Mouse (Mus musculus) MEL (cell line): Measurements from ENCODE around the gene Nenf.

Experiments
- CTCF ChIP-seq, 3 experiments: IDR thresholded peaks in 2 of 3; conservative IDR thresholded peaks in 1 of 3; 2 replicates each; pipeline ENCODE4 v1.5.1; 2011 to 2012; ENCODE audit warnings: low read length in 3 of 3, low read depth in 2 of 3, mild to moderate bottlenecking in 2 of 3, improper control_type of control experiment in 1 of 3, inconsistent platforms in 1 of 3, mixed read lengths in 1 of 3, moderate library complexity in 1 of 3; ENCODE audit not compliant: control insufficient read depth in 1 of 3, insufficient read depth in 1 of 3, poor library complexity in 1 of 3, severe bottlenecking in 1 of 3
- HCFC1 ChIP-seq: IDR thresholded peaks from 2 replicates; pipeline ENCODE4 v1.6.1; 2012; ENCODE audit warnings: low read depth, mild to moderate bottlenecking, inconsistent platforms, low read length, improper control_type of control experiment, moderate library complexity
- JUND ChIP-seq: IDR thresholded peaks from 2 replicates; pipeline ENCODE4 v1.6.1; 2011; ENCODE audit warnings: low read depth, mild to moderate bottlenecking, improper control_type of control experiment, low read length
- MAX ChIP-seq: IDR thresholded peaks from 2 replicates; pipeline ENCODE4 v1.6.1; 2011; ENCODE audit warnings: low read length, improper control_type of control experiment
- MAZ ChIP-seq: IDR thresholded peaks from 2 replicates; pipeline ENCODE4 v1.6.1; 2012; ENCODE audit warnings: low read depth, mild to moderate bottlenecking, inconsistent platforms, low read length, improper control_type of control experiment
- MEF2A ChIP-seq: IDR thresholded peaks from 2 replicates; pipeline ENCODE4 v1.6.1; 2014; ENCODE audit warnings: low read depth, mild to moderate bottlenecking, inconsistent platforms, low read length, improper control_type of control experiment; ENCODE audit not compliant: poor library complexity, insufficient replicate concordance, severe bottlenecking; ENCODE audit errors: extremely low read depth
- MYB ChIP-seq: IDR thresholded peaks from 2 replicates; pipeline ENCODE4 v1.6.1; 2011; ENCODE audit warnings: mild to moderate bottlenecking, low read depth, low read length, improper control_type of control experiment
- MYC ChIP-seq: IDR thresholded peaks from 2 replicates; pipeline ENCODE4 v1.6.1; 2011; ENCODE audit warnings: low read depth, mild to moderate bottlenecking, low read length, improper control_type of control experiment, moderate library complexity
- POLR2A ChIP-seq, 2 experiments: IDR thresholded peaks; 2 replicates each; pipeline ENCODE4 v1.6.1; 2011 to 2012; ENCODE audit warnings: low read length in 2 of 2, mild to moderate bottlenecking in 2 of 2, control low read depth in 1 of 2, improper control_type of control experiment in 1 of 2, low read depth in 1 of 2, moderate library complexity in 1 of 2; ENCODE audit not compliant: control insufficient read depth in 1 of 2, insufficient read depth in 1 of 2, poor library complexity in 1 of 2
- USF2 ChIP-seq, 2 experiments: IDR thresholded peaks; 2 replicates each; pipeline ENCODE4 v1.6.1; 2011 to 2012; ENCODE audit warnings: improper control_type of control experiment in 2 of 2, low read length in 2 of 2, borderline replicate concordance in 1 of 2, inconsistent platforms in 1 of 2, low read depth in 1 of 2, mild to moderate bottlenecking in 1 of 2; ENCODE audit not compliant: insufficient read depth in 1 of 2
- ZNF384 ChIP-seq: IDR thresholded peaks from 2 replicates; pipeline ENCODE4 v1.6.1; 2012; ENCODE audit warnings: low read depth, mild to moderate bottlenecking, inconsistent platforms, low read length, improper control_type of control experiment

- no peak for TF ChIP-seq CTCF (IDR thresholded peaks at IDR 0.05 in 2 of 3, conservative IDR thresholded peaks at IDR 0.05 in 1 of 3; ENCODE audit: control insufficient read depth in 1 of 3, insufficient read depth in 1 of 3, low read depth in 2 of 3, low read length in 3 of 3, poor library complexity in 1 of 3, severe bottlenecking in 1 of 3)
- TF ChIP-seq MAZ: no peak
- TF ChIP-seq MYB: no peak
- no peak for TF ChIP-seq USF2 (IDR thresholded peaks at IDR 0.05; ENCODE audit: borderline replicate concordance in 1 of 2, insufficient read depth in 1 of 2, low read depth in 1 of 2, low read length in 2 of 2)
- no peak for TF ChIP-seq JUND
- no peak for TF ChIP-seq HCFC1
- no peak for TF ChIP-seq MAX
- TF ChIP-seq MEF2A: no peak
- TF ChIP-seq MYC: no peak
- no peak for TF ChIP-seq POLR2A (IDR thresholded peaks at IDR 0.05; ENCODE audit: control insufficient read depth in 1 of 2, insufficient read depth in 1 of 2, low read depth in 1 of 2, low read length in 2 of 2, poor library complexity in 1 of 2)
- TF ChIP-seq ZNF384: no peak
These were observed 5.4 kb upstream of the Nenf start for GRCm38 (mm10) chr1:191323381-191323780.
